Mouse (Mus musculus) spleen, postnatal 36 days (tissue): Measurements from ENCODE around the gene Nsun4.

ENCODE experiments used
- DNase-seq, 2 experiments: peaks; one replicate each; pipeline ENCODE4 v3.0.0; 2022; ENCODE audit warnings: low spot score in 2 of 2, mixed read lengths in 1 of 2

Nsun4 gene

DNA sequence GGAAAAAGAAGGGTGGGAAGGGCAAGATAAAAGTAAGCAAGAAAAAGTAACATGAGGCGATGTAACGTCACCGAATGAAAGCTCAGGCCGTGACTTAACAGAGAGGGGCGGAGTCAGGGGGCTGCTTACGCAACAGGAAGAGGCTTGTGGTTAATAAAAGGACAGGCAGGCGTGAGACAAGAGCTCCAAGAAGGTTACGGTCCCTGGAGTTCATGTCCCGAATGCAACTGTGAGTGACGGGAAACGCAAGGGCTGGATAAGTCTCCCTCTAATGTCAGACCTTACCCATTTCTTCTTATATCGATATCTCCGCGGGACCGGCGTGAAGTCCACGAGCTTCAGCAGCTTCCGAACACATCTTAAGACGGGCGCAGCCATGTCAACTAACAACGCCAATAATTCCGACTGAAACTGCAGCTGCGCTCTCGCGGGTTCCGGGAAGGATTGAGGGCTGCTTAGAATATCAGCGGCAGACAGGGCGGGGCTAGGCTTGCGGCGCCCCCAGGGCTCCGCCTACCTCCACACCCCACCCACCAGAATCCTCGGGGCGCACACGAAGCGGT lies at the start of gene Nsun4:
Nsun4 (minus strand) TSS at position 478 of the 563 bp plus-strand sequence.
- peak; percentile 89 to 90 for DNase-seq

DNA sequence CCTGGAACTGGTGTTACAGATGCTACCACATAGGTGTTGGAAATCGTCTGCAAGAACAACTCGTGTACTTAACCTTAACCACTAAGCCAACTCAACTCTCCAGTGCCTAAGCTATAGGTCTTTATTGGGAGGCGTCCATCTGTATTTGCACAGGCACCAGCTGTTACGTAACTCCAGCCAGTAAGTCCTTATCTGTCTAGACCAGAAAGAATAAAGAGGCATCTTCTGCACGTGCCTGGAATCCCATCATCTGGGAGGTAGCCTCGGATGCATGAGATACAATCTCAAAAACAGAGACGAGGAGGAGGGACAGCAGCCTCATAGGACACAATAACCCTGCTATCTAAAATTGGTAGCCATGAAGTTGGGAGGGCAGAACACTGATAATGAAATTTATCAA lies 47.3 kb upstream of the Nsun4 start:
- DNase-seq, result peak in 1 of 2 experiments; percentile 8

DNA sequence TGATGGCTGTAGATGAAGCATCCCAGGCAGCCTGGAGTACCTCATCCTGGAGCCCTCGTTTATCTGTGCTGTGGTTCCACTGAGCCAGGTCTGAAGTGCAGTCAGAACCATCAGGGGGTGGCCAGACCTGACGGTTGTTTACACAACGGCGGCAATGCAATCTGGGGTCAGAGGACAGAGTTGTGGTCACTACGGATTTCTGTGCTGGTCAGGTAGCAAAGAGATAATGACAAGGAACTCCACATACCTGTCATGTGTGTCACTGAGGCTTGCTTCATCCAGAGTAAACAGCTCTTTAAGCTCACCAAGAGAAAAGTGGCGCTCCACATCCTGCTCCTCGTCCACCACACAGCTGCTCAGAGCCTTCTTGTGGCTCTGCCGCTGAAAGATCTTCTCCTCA lies 43.5 kb upstream of the Nsun4 start:
- DNase-seq, result no peak

DNA sequence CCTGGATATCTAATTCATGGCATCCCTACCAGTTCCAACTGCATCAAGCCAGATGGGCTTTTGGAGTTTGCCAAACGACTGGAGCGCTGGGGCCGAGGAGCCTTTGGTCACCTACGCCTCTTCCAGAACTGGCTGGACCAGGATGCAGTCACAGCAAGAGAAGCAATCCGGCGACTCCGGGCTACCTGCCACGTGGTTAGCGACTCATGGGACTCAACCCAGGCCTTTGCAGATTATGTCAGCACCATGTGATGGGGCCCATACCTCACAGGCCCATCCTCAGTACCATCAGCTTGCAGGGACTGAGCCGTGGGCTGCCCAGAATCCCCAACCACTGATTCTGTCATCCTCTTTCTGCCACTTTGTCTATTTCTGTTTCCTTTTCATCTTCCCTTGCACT lies 42.6 kb upstream of the Nsun4 start:
- DNase-seq, result no peak

DNA sequence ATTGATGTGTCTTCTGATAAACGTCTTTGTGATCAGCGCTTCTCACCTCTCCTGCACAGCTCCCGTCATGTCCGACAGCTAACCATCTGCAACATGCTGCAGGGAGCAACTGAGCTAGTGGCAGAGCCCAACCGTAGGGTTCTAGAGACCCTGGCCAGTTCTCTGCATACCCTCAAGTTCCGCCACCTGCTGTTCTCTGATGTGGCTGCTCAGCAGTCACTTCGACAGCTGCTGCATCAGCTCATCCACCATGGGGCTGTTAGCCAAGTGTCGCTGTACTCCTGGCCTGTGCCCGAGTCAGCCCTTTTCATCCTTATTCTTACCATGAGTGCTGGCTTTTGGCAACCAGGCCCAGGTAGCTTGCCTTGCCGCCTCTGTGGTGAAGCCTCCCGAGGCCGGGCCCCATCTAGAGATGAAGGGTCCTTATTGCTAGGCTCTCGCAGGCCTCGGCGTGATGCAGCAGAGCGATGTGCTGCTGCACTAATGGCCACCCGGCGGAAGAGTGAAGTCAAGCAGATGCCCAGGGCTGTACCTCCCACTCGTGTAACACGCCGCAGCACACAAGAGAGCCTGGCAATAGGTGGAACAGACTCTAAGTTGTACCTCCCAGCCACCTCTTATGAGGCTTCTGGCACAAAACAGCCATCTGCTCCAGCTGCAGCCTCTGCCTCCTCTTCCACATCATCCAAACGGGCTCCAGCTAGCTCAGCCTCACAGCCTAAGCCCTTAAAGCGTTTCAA lies 35.0 kb upstream of the Nsun4 start:
- DNase-seq, result no peak

DNA sequence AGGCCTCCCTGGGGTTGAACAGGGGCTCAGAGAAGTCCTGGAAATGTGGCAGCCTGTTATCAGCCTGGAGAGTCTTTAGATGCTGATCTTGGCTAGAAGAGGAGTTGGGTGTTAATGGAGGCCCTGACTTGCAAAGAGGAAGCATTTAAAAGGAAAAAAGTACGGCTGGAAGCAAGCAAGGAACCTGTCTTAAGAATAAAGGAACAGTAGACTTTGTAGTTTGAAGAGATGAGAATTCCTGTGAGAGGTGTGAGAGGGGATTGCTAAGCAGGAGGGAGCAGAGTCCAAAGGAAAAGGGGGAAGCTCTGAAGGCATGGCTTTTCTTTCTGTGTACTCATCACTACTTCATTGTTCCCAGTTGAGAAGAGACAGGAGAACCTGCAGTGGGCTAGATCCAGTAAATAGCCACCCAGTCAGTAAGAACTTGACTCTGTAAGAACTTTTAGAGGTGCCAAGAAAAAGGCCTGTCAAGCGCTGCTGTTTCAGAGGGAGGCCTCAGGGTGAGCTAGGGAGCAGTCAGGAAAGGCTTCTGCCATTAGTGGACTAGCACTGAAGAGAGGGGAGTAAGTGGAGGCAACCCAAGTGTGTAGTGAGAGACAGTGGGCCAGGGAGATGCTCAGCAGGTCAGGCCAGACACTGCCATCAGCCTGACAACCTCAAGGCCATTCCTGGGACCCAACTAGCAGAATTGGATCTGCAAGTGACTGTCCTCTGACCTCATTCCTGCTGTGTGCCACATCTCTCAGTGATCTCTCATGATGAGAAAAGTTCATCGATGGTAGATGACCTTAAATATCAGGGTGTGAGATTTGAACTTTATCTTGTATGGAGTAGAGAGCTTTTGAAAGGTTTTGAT lies 23.8 kb upstream of the Nsun4 start:
- no peak for DNase-seq

DNA sequence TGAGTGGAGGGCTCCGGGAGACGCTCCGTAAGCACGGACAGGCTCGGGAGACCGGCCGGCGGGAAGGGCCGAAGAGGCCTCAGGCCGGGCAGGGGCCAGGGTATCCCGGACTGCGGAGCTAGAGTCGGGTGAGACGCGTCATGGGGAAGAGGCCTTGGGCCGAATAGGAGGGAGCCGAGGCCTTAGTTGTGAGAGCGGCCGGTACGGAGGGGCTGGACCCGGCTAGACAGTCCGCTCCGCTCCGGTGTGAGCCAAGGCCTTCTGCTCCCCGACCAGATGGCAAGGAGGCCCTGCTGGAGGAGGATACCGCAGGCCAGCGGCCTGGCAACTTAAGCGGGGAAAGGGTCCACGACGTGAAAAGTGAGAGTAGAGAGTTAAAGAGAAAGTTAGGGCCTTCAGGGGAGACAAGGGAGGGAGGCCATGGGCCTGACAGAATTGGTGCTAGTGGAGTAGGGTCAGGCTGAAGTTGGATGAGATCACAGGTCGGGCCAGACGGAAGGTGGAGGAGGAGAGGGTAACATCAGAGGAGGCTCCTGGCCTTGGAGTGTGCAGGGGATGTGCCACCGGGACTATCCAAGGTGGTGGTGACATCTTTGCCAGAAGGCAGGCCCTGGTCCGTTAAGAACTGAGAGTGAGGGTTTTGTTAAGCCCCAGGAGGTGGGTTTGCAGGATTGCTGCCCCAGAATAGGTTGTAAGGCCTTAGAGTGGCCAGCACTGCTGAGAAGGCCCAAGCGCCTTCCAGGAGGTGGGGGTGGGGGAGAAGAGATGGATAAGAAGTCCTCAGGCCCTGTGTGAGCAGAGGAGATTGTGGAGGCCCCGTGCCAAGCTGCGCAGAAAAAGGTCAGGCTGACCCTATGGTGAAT lies 22.9 kb upstream of the Nsun4 start:
- peak; percentile 16 to 17 for DNase-seq

DNA sequence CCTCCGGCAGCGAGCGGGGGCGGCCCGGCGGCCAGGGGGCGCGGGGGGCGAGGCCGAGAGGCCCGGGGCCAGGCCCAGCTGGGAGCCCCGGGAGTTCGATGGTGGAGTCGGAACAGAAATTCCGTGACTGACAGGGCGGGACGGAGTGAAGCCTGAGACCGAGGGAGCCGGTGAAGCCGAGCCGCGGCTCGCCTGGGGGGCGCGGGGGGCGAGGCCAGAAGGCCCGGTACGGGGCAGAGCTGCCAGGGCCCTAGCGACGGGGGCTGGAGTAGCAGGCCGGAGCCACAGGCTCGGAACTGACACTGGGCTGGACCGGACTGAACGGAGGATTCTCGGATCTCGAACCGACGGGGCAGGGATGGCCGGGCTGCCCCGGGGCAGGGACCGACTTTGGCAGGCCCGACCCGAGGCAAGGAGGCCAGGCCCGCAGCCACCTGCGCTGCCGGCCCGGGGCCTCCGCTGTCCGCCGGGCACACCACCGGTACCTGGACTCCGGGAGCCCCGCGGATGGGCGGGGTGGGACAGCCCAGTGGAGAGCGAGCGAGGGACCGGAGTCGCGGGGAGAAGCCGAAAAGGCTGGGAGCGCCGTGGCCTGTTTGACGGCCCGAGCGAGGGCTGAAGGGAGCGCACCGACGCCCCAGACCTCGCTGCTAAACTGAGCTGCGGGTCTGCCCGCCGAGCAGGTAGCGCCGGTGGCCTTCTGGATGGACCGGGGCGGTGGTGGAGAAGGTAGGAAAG lies 22.1 kb upstream of the Nsun4 start:
- peak; percentile 59 to 62 for DNase-seq

DNA sequence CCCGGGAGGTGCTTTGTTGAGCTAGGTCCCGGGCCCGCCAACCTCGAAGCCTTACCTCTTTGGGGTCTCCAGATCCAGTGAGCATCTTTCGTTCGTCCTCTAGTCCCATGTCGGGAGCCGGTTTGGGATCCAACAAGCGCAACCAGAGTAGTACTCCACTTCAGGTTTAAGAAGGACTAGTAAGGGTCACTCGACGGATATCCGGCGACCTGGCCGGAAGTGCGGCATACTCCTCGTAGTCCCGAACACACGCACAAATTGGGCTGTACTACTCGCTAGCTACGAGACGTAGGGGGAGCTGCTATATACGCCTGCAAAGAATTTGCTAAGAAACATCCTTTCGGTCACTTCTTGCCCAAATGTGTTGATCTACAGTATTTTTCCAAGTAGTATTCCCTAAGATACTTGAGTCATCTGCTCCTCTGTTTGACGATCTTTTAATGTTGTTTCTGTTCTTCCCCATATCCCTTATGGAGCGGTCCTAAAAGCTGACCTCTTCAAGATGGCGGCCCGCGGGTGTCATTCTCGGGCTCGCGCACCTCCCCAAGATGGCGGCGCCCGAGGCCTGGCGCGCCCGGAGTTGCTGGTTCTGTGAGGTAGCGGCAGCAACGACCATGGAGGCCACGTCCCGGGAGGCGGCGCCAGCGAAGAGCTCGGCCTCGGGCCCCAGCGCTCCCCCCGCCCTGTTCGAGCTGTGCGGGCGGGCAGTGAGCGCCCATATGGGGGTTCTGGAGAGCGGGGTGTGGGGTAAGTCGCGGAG lies 21.4 kb upstream of the Nsun4 start, which contains the start of the genes Uqcrh and Lrrc41:
Uqcrh (minus strand) TSS at position 211 of the 760 bp plus-strand sequence.
Lrrc41 (plus strand) TSS at position 409 of the 760 bp plus-strand sequence.
- peak; percentile 91 to 95 for DNase-seq

DNA sequence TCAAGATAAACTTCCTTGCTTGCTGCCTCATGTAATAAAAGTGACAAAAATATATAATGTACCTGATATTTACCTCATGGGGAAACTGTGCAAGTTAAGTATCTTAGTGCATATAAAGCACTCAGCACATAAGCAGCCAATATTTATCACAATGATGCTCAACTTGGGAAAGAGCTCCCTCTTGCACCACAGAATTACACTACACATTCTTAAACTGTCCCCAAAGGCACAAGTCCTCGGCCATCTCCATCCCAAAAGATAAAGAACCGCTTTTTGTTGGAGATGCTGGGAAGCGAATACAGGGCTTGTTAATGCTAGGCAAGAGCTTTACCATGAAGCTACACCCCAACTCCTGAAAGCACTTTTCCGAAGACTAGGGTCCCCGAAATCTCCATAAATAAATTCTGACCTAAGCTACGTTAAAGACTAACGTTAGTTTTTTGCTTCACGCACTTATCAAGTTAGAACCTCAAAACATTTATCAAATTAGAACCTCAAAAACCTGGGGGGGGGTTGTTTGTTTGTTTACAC lies 20.5 kb upstream of the Nsun4 start:
- DNase-seq, result peak in 1 of 2 experiments; percentile 9

DNA sequence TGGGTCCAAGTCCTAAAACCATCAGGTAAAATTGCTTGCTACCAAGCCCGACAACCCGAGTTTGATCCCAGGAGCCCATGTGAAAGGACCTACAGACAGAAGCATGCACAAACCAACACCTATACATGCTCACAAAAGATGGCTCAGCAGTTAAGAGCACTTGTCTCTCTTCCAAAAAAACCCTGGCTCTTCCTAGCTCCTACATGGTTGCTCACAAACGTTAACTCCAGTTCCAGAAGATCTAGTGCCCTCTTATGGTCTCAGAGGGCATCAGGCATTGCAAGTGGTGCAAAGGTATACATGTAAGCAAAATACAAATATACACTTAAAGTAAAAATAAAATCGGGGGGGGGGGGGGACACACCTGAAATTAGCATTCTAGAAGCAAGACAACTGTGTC lies 19.5 kb upstream of the Nsun4 start:
- no peak for DNase-seq

DNA sequence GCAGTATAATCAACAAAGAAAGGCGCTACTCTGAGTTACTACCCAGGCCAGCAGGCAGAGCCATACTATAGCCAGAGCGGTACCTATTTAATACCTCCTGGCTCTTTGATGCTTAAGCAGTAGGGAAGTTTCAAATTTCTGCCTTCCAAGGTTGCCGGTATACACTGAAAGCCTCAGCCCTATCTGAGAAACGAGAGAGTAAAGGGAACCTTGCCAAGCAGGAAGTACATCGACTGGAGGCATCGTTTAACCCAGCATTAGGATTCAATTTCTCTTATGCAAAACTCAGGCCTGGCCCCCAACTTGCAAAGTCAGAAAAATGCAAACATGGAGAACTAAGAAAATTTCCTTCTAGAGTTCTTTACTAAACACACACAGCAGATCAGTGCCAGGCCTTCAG lies 16.4 kb upstream of the Nsun4 start:
- no peak for DNase-seq

DNA sequence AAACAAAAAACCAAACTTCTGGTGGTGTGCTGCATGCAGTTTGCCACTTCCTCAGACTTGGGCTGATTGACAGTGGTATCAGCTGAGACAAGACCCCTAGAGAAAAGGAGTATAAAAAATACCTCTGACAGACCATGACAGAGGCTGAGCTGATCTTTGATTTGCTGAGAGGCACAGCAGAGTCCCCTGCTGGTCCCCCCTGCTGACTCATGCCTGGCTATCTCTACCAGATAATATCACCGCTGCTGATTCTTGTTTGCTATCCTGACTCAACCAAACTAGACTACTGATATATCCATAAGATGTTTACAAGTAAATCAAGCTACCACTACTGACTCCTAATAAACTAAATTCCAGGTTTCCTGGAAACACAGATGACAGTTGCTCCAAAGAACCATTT lies 10.2 kb upstream of the Nsun4 start:
- no peak for DNase-seq

DNA sequence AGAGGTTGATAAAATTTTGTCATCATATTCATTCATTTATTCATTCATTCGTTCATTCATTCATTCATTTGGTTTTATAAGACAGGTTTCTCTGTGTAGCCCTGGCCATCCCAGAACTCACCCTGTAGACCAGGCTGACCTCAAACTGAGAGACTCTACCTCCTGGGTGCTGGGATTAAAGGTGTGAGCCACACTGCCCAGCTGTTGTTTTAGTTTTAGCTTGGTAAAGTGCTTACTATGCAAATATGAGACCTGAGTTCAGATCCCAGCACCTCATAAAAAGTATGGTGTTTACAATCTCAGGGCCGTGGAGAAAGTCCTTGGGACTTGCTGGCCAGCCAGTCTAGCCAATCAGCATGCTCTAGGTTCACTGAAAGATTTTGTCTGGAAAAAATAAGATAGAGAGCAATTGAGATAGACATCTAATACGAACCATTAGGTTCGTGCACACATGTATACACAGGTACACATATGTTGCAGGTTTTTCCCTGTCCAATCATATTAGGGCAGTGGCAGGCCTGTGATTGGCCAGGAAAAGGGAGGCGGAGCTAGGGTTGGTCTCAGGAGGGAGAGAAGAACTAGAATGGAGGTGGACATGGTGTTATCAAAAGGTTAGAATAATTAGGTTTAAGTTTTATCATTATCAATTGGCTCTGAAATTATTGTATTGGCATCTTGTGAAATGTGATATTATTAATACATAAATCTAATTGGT lies 5.5 kb upstream of the Nsun4 start:
- DNase-seq, result no peak

DNA sequence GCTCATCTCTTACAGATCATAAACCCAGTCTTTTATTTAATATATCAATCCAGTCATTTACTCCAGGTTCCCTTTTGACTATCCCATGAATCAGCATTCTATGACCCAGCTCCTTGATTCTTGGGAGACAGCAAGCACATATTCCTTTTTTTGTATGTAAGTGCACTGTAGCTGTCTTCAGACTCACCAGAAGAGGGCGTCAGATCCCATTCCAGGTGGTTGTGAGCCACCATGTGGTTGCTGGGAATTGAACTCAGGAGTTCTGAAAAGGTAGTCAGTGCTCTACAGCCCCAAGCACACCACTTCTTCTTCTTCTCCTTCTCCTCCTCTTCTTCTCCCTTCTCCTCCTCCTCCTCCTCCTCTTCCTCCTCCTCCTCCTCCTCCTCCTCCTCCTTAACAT lies 3.9 kb upstream of the Nsun4 start:
- DNase-seq, result no peak

DNA sequence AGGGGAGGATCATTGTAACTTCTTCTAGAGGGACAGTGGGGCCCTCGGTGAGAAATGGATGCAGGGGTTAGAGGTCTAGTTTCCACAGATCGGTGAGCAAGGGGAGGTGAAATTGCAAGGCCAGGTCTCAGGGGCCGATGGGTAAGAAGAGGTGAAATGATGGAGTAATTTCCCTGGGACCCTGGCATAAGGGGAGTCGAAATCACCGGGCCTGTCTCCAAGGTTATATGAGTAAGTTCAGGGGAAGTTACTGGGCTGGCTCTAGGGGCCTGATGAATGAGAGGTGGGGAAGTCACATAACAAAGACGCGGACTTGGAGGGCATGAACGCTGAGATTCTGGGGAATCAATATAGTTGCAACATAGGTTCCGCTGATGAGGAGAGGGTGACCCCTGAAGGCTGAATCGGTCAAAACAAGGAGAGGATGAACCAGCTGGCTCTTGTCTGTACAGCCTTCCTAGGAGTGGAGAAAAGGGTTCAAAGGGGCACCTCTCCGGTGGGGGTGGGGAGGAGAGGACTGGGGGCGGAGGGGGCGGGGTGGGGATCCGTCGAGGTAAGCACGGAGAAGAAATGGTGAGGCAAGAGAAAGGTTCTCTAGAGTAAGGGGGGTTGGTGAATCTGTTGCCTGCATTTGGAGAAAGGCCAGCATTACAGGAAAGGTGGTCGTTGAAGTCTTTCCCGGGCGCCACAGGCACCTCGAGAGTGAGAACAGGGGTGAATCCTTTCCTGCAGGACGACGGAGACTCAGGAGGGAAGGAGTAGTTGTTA lies 966 bp downstream of the Nsun4 start:
- peak; percentile 46 to 58 for DNase-seq

DNA sequence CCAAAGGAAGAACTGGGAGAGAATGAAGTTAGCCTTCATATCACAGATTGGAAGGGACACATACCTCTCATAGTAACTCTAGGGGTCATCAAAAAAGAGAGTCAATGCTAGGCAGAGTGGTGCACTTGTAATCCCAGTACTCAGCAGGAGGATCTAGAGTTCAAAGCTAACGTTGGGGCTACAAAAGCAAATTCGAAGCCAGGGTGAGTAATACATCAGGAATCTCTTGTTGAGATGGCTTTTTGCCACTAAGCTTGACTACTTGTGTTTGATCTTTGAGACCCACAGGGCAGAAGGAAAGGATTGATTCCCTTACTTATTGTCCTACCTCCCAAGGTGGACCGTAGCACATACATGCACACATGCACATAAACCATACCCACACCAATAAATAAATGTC lies 4.5 kb downstream of the Nsun4 start:
- no peak for DNase-seq

DNA sequence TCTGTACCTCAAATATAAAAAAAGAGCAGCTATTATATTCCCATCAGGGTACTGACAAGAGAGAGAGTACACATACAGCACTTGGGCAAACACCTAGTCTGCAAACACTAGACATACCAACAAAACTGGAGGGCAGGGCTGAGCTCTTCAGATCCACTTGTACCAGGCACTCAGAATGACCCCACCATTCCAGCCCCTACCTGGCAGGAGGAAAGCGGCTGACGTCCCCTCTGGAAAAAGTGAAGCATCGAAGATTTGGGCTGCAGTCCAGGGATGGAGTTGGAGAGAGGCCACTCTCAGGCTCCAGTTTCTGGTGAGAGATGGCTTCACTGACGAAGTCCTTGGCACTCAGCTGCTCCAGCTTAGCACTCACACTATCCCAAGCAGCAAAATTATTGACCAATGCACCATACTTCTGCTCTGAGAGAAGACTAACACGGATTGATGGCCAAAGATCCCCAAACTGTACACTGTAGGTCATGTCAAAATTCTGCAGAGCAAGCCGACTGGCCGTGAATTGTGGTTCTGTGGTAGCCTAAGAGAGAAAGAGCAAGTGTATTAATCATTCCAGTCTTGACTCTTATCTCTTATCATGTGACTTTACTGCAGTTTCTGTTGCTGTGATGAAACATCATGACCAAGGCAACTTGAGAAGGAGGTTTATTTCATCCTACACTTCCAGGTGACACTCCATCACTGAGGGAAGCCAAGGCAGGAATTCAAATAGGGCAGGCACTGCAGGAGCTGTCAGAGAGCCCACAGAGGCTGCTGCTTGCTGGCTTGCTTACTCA lies 5.4 kb downstream of the Nsun4 start:
- DNase-seq, result no peak
